Mouse (Mus musculus) testis, adult 10 weeks (tissue): ENCODE measurements around the gene Vmn2r14. TPM values are rescaled to one million over a fixed set of nuclear protein-coding genes. Genes with fewer than 3 reads are reported as not detected.

ENCODE experiments used
- polyA plus RNA-seq: library from polyadenylated mRNA; stranded (reverse); fragments of 350-450 nt; fragmentation: Illumina TruSeq; extraction: RNeasy Lipid Tissue Mini Kit (QIAGEN cat#74804); gene quantifications from one replicate; pipeline ENCODE4 v1.2.3, GENCODE M21; 2014; ENCODE audit warnings: low read depth, low replicate concordance

The Vmn2r14 gene
- polyA plus RNA-seq, result not detected

GRCm38 (mm10) chr5:109224608-109225007 lies at the start of gene Vmn2r14:
Gene Vmn2r14 (minus strand): TSS chr5:109224708.

DNA sequence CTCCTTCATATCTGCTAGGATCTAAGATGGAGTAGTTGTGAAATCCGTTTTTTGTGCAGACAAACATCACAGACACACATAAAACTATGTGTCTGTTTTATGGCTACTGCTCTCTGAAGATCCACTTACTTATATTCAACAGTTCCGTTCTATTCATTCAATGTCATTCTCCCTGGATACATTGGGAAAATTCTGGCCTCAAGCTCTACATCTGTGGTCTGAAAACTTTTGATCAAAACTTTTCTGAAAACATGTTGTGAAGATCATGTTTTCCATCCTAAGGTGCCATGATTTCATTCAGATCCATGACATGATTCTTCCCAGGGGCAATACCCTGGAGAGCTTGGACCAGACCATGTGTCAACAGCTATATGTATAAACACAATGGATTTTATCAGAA lies 32.4 kb downstream of the Vmn2r14 start, which contains the start of gene Vmn2r13:
Vmn2r13 (minus strand) TSS at position 101 of the 400 bp plus-strand sequence.

Other genes with a start within 250 kb of the Vmn2r14 start
- gene Vmn2r10, start 218.2 kb downstream of the Vmn2r14 start, polyA plus RNA-seq, result not detected
- gene Vmn2r11, start 165.1 kb downstream of the Vmn2r14 start, polyA plus RNA-seq, result not detected
- gene Vmn2r12, start 126.8 kb downstream of the Vmn2r14 start, polyA plus RNA-seq, result not detected
- gene Vmn2r13, start 32.5 kb downstream of the Vmn2r14 start, polyA plus RNA-seq, result not detected
- gene Vmn2r15, start 72.9 kb upstream of the Vmn2r14 start, polyA plus RNA-seq, result not detected
- gene Vmn2r16, start 105.5 kb upstream of the Vmn2r14 start, polyA plus RNA-seq, result 0.03 TPM
- gene Vmn2r17, start 195.0 kb upstream of the Vmn2r14 start, polyA plus RNA-seq, result 0.03 TPM